Mouse (Mus musculus) stomach, embryonic 15.5 days (tissue): Measurements from ENCODE around the gene Rnf220. TPM values are rescaled to one million over a fixed set of nuclear protein-coding genes. Genes with fewer than 3 reads are reported as not detected.

Experiments used
- ATAC-seq: fragments of 200-750 bp; cut with Nextera tagmentation; 2 replicates; pipeline ENCODE4 v1.8.0; 2017; ENCODE audit warnings: low read depth, moderate number of reproducible peaks, moderate TSS enrichment; ENCODE audit not compliant: insufficient read depth, low FRiP score
- H3K27ac ChIP-seq: fragments of 300-500 bp; sonication (generic); 2 replicates; pipeline ENCODE4 v1.5.1; 2015; ENCODE audit warnings: mild to moderate bottlenecking, inconsistent platforms
- H3K27me3 ChIP-seq: fragments of 300-500 bp; sonication (generic); replicated peaks from 2 replicates; pipeline ENCODE4 v1.6.1; 2015; ENCODE audit warnings: inconsistent platforms
- H3K36me3 ChIP-seq: fragments of 300-500 bp; sonication (generic); 2 replicates; pipeline ENCODE4 v1.6.1; 2015; ENCODE audit warnings: inconsistent platforms
- H3K4me1 ChIP-seq: fragments of 300-500 bp; sonication (generic); 2 replicates; pipeline ENCODE4 v1.6.1; 2015; ENCODE audit warnings: inconsistent platforms
- H3K4me2 ChIP-seq: fragments of 300-500 bp; sonication (generic); 2 replicates; pipeline ENCODE4 v1.6.1; 2015; ENCODE audit warnings: mild to moderate bottlenecking, inconsistent platforms
- H3K4me3 ChIP-seq: fragments of 300-500 bp; sonication (generic); replicated peaks from 2 replicates; pipeline ENCODE4 v1.5.1; 2015; ENCODE audit warnings: inconsistent platforms
- H3K9ac ChIP-seq: fragments of 300-500 bp; sonication (generic); 2 replicates; pipeline ENCODE4 v1.6.1; 2015; ENCODE audit warnings: inconsistent platforms
- H3K9me3 ChIP-seq: fragments of 300-500 bp; sonication (generic); 2 replicates; pipeline ENCODE4 v1.6.1; 2016; ENCODE audit warnings: inconsistent platforms
- WGBS: fragments of 180-500 bp; shearing (Covaris S2); methylation state at CpG from one replicate; pipeline ENCODE4 v1.1.7; 2015; 5-methylcytosine and 5-hydroxymethylcytosine counted together
- polyA plus RNA-seq: library from polyadenylated mRNA; unstranded; fragments of >200 nt; fragmentation: Nextera tagmentation; extraction: Ambion mirVana; gene quantifications from 2 replicates; pipeline ENCODE4 v1.2.1, GENCODE M21; 2015

Gene Rnf220
- polyA plus RNA-seq, 1 experiment from 2014 or later, result 66.2 TPM

GRCm38 (mm10) chr4:117473291-117473984, 23.4 kb downstream of the Rnf220 start:
- no peak overlapping the region for H3K4me3 ChIP-seq
- peaks cover 8% of the 10 kb centered on the region; the same call in 1 of the 2 replicates for H3K4me1 ChIP-seq
- no peak overlapping the region for H3K9ac ChIP-seq
- H3K9me3 ChIP-seq, result no peaks in the 10 kb centered on the region
- no peak for ATAC-seq
- 0 out of 2 replicates have a peak, but pooled peaks cover 6% of the 10 kb centered on the region for H3K27me3 ChIP-seq
- WGBS, result 54% methylated on average over 14 of the region's 14 CpGs
- H3K4me2 ChIP-seq, result peak overlapping the region; percentile 2; the same call in 1 of the 2 replicates
- no peaks in the 10 kb centered on the region for H3K36me3 ChIP-seq
- no peak overlapping the region for H3K27ac ChIP-seq

GRCm38 (mm10) chr4:117469471-117469870, 27.4 kb downstream of the Rnf220 start:
- no peaks in the 10 kb centered on the region for H3K36me3 ChIP-seq
- H3K4me3 ChIP-seq, result no peak overlapping the region
- H3K27me3 ChIP-seq, result no peaks in the 10 kb centered on the region
- no peak overlapping the region for H3K9ac ChIP-seq
- H3K4me2 ChIP-seq, result no peak overlapping the region
- H3K9me3 ChIP-seq, result no peaks in the 10 kb centered on the region
- no peak overlapping the region for H3K27ac ChIP-seq
- 46% methylated on average over 4 of the region's 4 CpGs for WGBS
- no peak for ATAC-seq
- H3K4me1 ChIP-seq, result no peaks in the 10 kb centered on the region

GRCm38 (mm10) chr4:117467936-117468335, 28.9 kb downstream of the Rnf220 start:
- H3K4me1 ChIP-seq, result no peaks in the 10 kb centered on the region
- no peak overlapping the region for H3K4me3 ChIP-seq
- no peak overlapping the region for H3K4me2 ChIP-seq
- 79% methylated on average over 7 of the region's 7 CpGs for WGBS
- no peaks in the 10 kb centered on the region for H3K9me3 ChIP-seq
- no peaks in the 10 kb centered on the region for H3K36me3 ChIP-seq
- no peak for ATAC-seq
- no peaks in the 10 kb centered on the region for H3K27me3 ChIP-seq
- H3K9ac ChIP-seq, result no peak overlapping the region
- H3K27ac ChIP-seq, result no peak overlapping the region

GRCm38 (mm10) chr4:117449151-117449550, 47.7 kb downstream of the Rnf220 start:
- WGBS, result 83% methylated on average over 1 of the region's 1 CpGs
- ATAC-seq, result no peak
- Histone ChIP-seq H3K9me3 (no peaks in the 10 kb centered on the region), H3K9ac (no peak overlapping the region), H3K27ac (no peak overlapping the region), H3K4me3 (no peak overlapping the region), H3K27me3 (no peaks in the 10 kb centered on the region), H3K4me2 (no peak overlapping the region), H3K36me3 (no peaks in the 10 kb centered on the region), H3K4me1 (no peaks in the 10 kb centered on the region)

GRCm38 (mm10) chr4:117447926-117448325, 48.9 kb downstream of the Rnf220 start:
- Histone ChIP-seq H3K4me2 (no peak overlapping the region), H3K27ac (no peak overlapping the region), H3K36me3 (no peaks in the 10 kb centered on the region), H3K27me3 (no peaks in the 10 kb centered on the region), H3K4me3 (no peak overlapping the region), H3K9me3 (no peaks in the 10 kb centered on the region), H3K4me1 (no peaks in the 10 kb centered on the region), H3K9ac (no peak overlapping the region)
- 93% methylated on average over 3 of the region's 3 CpGs for WGBS
- no peak for ATAC-seq

GRCm38 (mm10) chr4:117445516-117446207, 51.2 kb downstream of the Rnf220 start:
- WGBS, result 79% methylated on average over 19 of the region's 19 CpGs
- no peak overlapping the region for H3K4me2 ChIP-seq

GRCm38 (mm10) chr4:117438919-117439318, 57.9 kb downstream of the Rnf220 start:
- Histone ChIP-seq H3K27ac (no peak overlapping the region), H3K27me3 (0 out of 2 replicates have a peak, but pooled peaks cover 3% of the 10 kb centered on the region), H3K4me3 (no peak overlapping the region), H3K9me3 (no peaks in the 10 kb centered on the region), H3K4me2 (no peak overlapping the region), H3K9ac (no peak overlapping the region), H3K4me1 (0 out of 2 replicates have a peak, but pooled peaks cover 2% of the 10 kb centered on the region), H3K36me3 (no peaks in the 10 kb centered on the region)
- whole genome bisulfite sequencing, result 68% methylated on average over 3 of the region's 3 CpGs
- no peak for ATAC-seq

More at GRCm38 (mm10) chr4:117445516-117446207, 51.2 kb downstream of the Rnf220 start:
- H3K4me3 ChIP-seq, result no peak overlapping the region
- H3K9me3 ChIP-seq, result no peaks in the 10 kb centered on the region
- H3K36me3 ChIP-seq, result no peaks in the 10 kb centered on the region
- no peak for ATAC-seq
- H3K27me3 ChIP-seq, result no peaks in the 10 kb centered on the region
- no peak overlapping the region for H3K9ac ChIP-seq
- no peak overlapping the region for H3K27ac ChIP-seq
- no peaks in the 10 kb centered on the region for H3K4me1 ChIP-seq

- H3K27ac ChIP-seq, result no peak overlapping the region
- H3K4me1 ChIP-seq, result 0 out of 2 replicates have a peak, but pooled peaks cover 2% of the 10 kb centered on the region
- H3K9me3 ChIP-seq, result no peaks in the 10 kb centered on the region
- 85% methylated on average over 14 of the region's 14 CpGs for WGBS
- H3K36me3 ChIP-seq, result no peaks in the 10 kb centered on the region
- no peak overlapping the region for H3K4me3 ChIP-seq
- ATAC-seq, result no peak
- 0 out of 2 replicates have a peak, but pooled peaks cover 3% of the 10 kb centered on the region for H3K27me3 ChIP-seq
- H3K4me2 ChIP-seq, result no peak overlapping the region
- no peak overlapping the region for H3K9ac ChIP-seq
Observed at GRCm38 (mm10) chr4:117438064-117438463, 58.8 kb downstream of the Rnf220 start.

GRCm38 (mm10) chr4:117436995-117437660, 59.7 kb downstream of the Rnf220 start:
- no peak overlapping the region for H3K27ac ChIP-seq

GRCm38 (mm10) chr4:117434336-117434735, 62.5 kb downstream of the Rnf220 start:
- Histone ChIP-seq H3K4me3 (no peak overlapping the region), H3K4me1 (0 out of 2 replicates have a peak, but pooled peaks cover 2% of the 10 kb centered on the region), H3K36me3 (no peaks in the 10 kb centered on the region), H3K27me3 (0 out of 2 replicates have a peak, but pooled peaks cover 3% of the 10 kb centered on the region), H3K9ac (no peak overlapping the region), H3K27ac (no peak overlapping the region), H3K9me3 (no peaks in the 10 kb centered on the region), H3K4me2 (no peak overlapping the region)
- no peak for ATAC-seq
- WGBS, result 61% methylated on average over 8 of the region's 8 CpGs

More at GRCm38 (mm10) chr4:117436995-117437660, 59.7 kb downstream of the Rnf220 start:
- H3K4me2 ChIP-seq, result no peak overlapping the region
- 23% methylated on average over 14 of the region's 14 CpGs for WGBS
- H3K4me3 ChIP-seq, result no peak overlapping the region
- ATAC-seq, result no peak
- H3K36me3 ChIP-seq, result no peaks in the 10 kb centered on the region
- H3K9ac ChIP-seq, result no peak overlapping the region
- H3K4me1 ChIP-seq, result 0 out of 2 replicates have a peak, but pooled peaks cover 2% of the 10 kb centered on the region
- 0 out of 2 replicates have a peak, but pooled peaks cover 3% of the 10 kb centered on the region for H3K27me3 ChIP-seq
- no peaks in the 10 kb centered on the region for H3K9me3 ChIP-seq

GRCm38 (mm10) chr4:117429604-117430003, 67.2 kb downstream of the Rnf220 start:
- ATAC-seq, result no peak
- Histone ChIP-seq H3K4me2 (no peak overlapping the region), H3K27ac (no peak overlapping the region), H3K36me3 (no peaks in the 10 kb centered on the region), H3K27me3 (no peaks in the 10 kb centered on the region), H3K4me3 (no peak overlapping the region), H3K9ac (no peak overlapping the region), H3K9me3 (no peaks in the 10 kb centered on the region), H3K4me1 (no peaks in the 10 kb centered on the region)
- WGBS, result 66% methylated on average over 9 of the region's 9 CpGs

- ATAC-seq, result no peak
- Histone ChIP-seq H3K9ac (no peak overlapping the region), H3K4me2 (no peak overlapping the region), H3K27ac (no peak overlapping the region), H3K4me3 (no peak overlapping the region), H3K9me3 (no peaks in the 10 kb centered on the region), H3K4me1 (no peaks in the 10 kb centered on the region), H3K36me3 (no peaks in the 10 kb centered on the region), H3K27me3 (no peaks in the 10 kb centered on the region)
- 37% methylated on average over 12 of the region's 12 CpGs for WGBS
Observed at GRCm38 (mm10) chr4:117427540-117427939, 69.3 kb downstream of the Rnf220 start.
